Mouse (Mus musculus) liver, embryonic 14.5 days (tissue): ENCODE measurements around the gene Nop53. TPM values are rescaled to one million over a fixed set of nuclear protein-coding genes. Genes with fewer than 3 reads are reported as not detected.

Experiments
- ATAC-seq: fragments of 200-750 bp; cut with Nextera tagmentation; 2 replicates; pipeline ENCODE4 v1.8.0; 2017; ENCODE audit warnings: moderate number of reproducible peaks, mild to moderate bottlenecking, moderate library complexity; ENCODE audit not compliant: insufficient read depth
- DNase-seq, 3 experiments: peaks; one replicate each; pipeline ENCODE4 v3.0.0-alpha.2; 2012 to 2013; ENCODE audit warnings: low read depth in 3 of 3, low spot score in 3 of 3
- H3K27ac ChIP-seq: fragments of 300-500 bp; sonication (generic); 2 replicates; pipeline ENCODE4 v1.5.1; 2014; ENCODE audit warnings: moderate library complexity, mild to moderate bottlenecking, control low read depth, inconsistent platforms
- H3K27me3 ChIP-seq: fragments of 300-500 bp; sonication (generic); 2 replicates; pipeline ENCODE4 v1.6.1; 2014; ENCODE audit warnings: mild to moderate bottlenecking, low read length, moderate library complexity; ENCODE audit not compliant: control insufficient read depth, insufficient read depth
- H3K36me3 ChIP-seq: fragments of 300-500 bp; sonication (generic); replicated peaks from 2 replicates; pipeline ENCODE4 v1.6.1; 2014; ENCODE audit warnings: low read depth; ENCODE audit not compliant: control insufficient read depth, insufficient read depth
- H3K4me1 ChIP-seq, 2 experiments: fragments of 200-500 bp in 1 of 2; fragments of 300-500 bp in 1 of 2; sonication (generic) in 1 of 2; replicated peaks; 2 replicates each; pipeline ENCODE4 v1.6.1; 2012 to 2014; ENCODE audit warnings: antibody characterized with exemption in 1 of 2, inconsistent platforms in 1 of 2, low read length in 1 of 2; ENCODE audit not compliant: control insufficient read depth in 2 of 2, insufficient read depth in 2 of 2
- H3K4me2 ChIP-seq: fragments of 300-500 bp; sonication (generic); 2 replicates; pipeline ENCODE4 v1.6.1; 2014; ENCODE audit warnings: low read depth, mild to moderate bottlenecking, control low read depth, moderate library complexity
- H3K4me3 ChIP-seq, 2 experiments: fragments of 200-500 bp in 1 of 2; fragments of 300-500 bp in 1 of 2; sonication (generic) in 1 of 2; 2 replicates each; pipeline ENCODE4 v1.5.1; 2012 to 2014; ENCODE audit warnings: low read depth in 2 of 2, low read length in 2 of 2, mild to moderate bottlenecking in 2 of 2, control low read depth in 1 of 2, inconsistent platforms in 1 of 2, moderate library complexity in 1 of 2; ENCODE audit not compliant: insufficient read depth in 1 of 2
- H3K9ac ChIP-seq: fragments of 300-500 bp; sonication (generic); replicated peaks from 2 replicates; pipeline ENCODE4 v1.6.1; 2014; ENCODE audit warnings: mild to moderate bottlenecking, control low read depth, moderate library complexity
- H3K9me3 ChIP-seq: fragments of 300-500 bp; sonication (generic); 2 replicates; pipeline ENCODE4 v1.6.1; 2016; ENCODE audit warnings: low read length, mixed read lengths; ENCODE audit not compliant: control insufficient read depth
- CTCF ChIP-seq: IDR thresholded peaks from 2 replicates; pipeline ENCODE4 v1.5.1; 2016; ENCODE audit warnings: antibody characterized with exemption, low read depth, control low read depth
- EP300 ChIP-seq: IDR thresholded peaks from 2 replicates; pipeline ENCODE4 v1.6.1; 2016; ENCODE audit warnings: antibody characterized with exemption, low read depth
- WGBS: fragments of 180-500 bp; shearing (Covaris S2); extraction: QIAGEN DNeasy Blood & Tissue Kit; methylation state at CpG from one replicate; pipeline ENCODE4 v1.1.7; 2014; ENCODE audit not compliant: insufficient replicate concordance; 5-methylcytosine and 5-hydroxymethylcytosine counted together
- polyA plus RNA-seq, 2 experiments: library from polyadenylated mRNA; depleted of rRNA in 1 of 2; stranded (reverse) in 1 of 2; unstranded in 1 of 2; fragments of >200 nt; fragmentation: Nextera tagmentation in 1 of 2; extraction: Ambion mirVana in 1 of 2; gene quantifications; 2 replicates each; pipeline versions ENCODE4 v1.2.1 to v1.2.3; 2012 to 2014

Nop53 gene
- polyA plus RNA-seq, 2 experiments, result 56.9 to 75.9 TPM

DNA sequence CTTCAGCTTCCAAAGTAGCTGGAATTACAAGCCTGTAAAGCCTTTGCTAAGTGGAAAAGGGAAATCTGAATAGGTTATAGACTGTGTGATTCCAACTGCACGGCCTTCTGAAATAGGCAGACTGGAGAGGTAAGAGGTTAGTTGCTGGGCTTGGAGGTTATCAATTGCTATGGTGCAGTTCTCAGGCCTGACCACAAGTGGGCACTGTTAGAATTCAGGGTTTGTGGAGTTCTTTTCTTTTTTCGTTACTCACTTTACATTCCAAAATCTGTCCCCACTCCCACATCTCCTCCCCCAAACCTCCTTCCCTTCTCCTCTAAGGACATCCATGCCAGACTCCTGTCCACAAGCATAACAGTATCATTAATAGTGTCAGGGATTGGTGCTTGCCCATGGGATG is 31.6 kb downstream of the Nop53 start:
- no peak for TF ChIP-seq EP300
- peak; percentile 82 for TF ChIP-seq CTCF
- Histone ChIP-seq H3K4me2 (no peak overlapping the region), H3K27ac (no peak overlapping the region), H3K9me3 (no peaks in the 10 kb centered on the region), H3K27me3 (no peaks in the 10 kb centered on the region), H3K4me1 (peaks cover 2 to 7% of the 10 kb centered on the region in 2 experiments; a peak in 2 of 4 replicates), H3K9ac (no peak overlapping the region), H3K4me3 (no peak overlapping the region), H3K36me3 (no peaks in the 10 kb centered on the region; the same call in 1 of the 2 replicates)
- no peak for ATAC-seq
- peak in 2 of 3 experiments; percentile 27 to 40 for DNase-seq
- 25% methylated on average over 2 of the region's 2 CpGs for WGBS

DNA sequence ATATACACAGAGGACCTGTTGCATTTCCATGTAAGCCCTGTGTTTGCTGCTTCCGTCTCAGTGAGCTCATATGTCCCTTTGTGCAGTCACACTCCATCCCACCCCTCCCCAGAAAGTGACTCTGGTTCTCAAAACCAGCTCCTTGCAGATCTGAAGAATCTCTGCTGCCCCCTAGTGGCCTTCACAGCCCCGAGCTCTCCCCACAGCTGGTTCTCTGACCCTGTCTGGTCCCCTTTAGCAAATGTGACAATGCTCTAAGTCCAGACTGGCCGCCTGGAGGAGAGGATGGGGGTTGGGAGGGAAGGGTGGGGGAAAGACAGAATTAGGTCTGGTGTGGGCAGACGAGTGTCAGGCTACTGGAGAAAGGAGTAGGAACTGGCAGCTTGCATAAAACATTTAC is 33.7 kb downstream of the Nop53 start:
- no peaks in the 10 kb centered on the region for H3K9me3 ChIP-seq
- H3K27ac ChIP-seq, result no peak overlapping the region
- no peak overlapping the region for H3K4me3 ChIP-seq
- ATAC-seq (no peak), DNase-seq (peak; percentile 39 to 58 (median 45))
- H3K4me2 ChIP-seq, result no peak overlapping the region
- H3K27me3 ChIP-seq, result no peaks in the 10 kb centered on the region
- no peak overlapping the region for H3K9ac ChIP-seq
- H3K4me1 ChIP-seq, result no peaks in the 10 kb centered on the region
- H3K36me3 ChIP-seq, result no peaks in the 10 kb centered on the region
- TF ChIP-seq CTCF (peak; percentile 92), EP300 (no peak)
- 1% methylated on average over 4 of the region's 4 CpGs for WGBS

DNA sequence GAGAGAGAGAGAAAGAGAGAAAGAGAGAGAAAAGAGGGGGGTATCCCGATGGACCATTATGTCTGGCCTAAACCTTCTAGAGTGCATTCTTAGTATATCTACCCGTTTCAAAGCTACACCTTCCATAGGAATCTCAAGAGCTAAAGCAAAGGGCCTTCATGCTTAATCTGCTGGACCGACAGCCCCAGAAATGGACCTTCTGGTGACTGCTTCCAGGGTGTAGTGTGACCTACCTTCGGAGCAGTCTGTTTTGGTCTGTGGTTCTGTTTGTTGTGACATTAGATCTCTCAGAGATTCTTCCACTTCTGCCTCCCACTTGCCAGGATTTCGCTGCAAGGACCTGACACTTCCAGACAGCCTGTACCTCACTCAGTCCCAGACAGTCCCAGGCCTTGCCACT is 35.4 kb downstream of the Nop53 start:
- no peak overlapping the region for H3K27ac ChIP-seq
- no peaks in the 10 kb centered on the region for H3K4me1 ChIP-seq
- H3K27me3 ChIP-seq, result no peaks in the 10 kb centered on the region
- no peak for TF ChIP-seq EP300
- no peak for TF ChIP-seq CTCF
- ATAC-seq (no peak), DNase-seq (no peak)
- WGBS, result 68% methylated on average over 5 of the region's 5 CpGs
- no peak overlapping the region for H3K9ac ChIP-seq
- H3K4me3 ChIP-seq, result no peak overlapping the region
- no peaks in the 10 kb centered on the region for H3K36me3 ChIP-seq
- H3K4me2 ChIP-seq, result no peak overlapping the region
- H3K9me3 ChIP-seq, result no peaks in the 10 kb centered on the region

DNA sequence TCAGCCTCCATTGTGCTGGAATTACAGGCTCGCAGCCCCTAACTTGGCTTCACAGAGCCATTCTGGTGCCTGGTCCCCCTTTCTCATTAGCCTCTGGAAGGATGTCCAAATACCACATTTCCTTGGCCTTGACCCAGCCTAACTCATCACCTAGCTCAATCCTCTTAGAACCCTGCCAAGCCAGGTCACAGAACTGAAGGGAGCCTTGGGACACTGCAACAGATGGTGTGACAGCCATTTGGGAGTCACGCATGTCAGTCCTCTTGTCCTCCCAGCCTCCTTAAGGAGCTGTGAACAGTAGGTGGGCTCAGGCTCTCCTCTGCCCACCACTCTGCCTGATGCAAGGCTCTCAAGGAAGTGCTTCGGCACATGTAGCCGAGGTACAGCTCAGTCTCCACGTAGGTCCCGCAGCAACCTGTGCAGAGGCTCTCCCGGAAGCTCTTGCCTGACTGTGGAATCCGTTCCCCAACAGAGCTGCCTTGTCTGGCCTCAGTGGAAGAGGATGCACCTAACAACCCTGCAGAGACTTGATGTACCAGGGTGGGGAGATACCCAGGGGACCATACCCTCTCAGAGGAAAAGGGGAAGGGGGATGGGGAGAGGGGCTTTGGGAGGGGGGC is 37.8 kb downstream of the Nop53 start:
- no peak overlapping the region for H3K9ac ChIP-seq
- WGBS, result 61% methylated on average over 8 of the region's 8 CpGs
- DNase-seq (no peak), ATAC-seq (no peak)
- H3K9me3 ChIP-seq, result no peaks in the 10 kb centered on the region
- no peak overlapping the region for H3K27ac ChIP-seq
- TF ChIP-seq CTCF, result no peak
- TF ChIP-seq EP300, result no peak
- no peak overlapping the region for H3K4me2 ChIP-seq
- no peak overlapping the region for H3K4me3 ChIP-seq
- no peaks in the 10 kb centered on the region for H3K4me1 ChIP-seq
- no peaks in the 10 kb centered on the region for H3K36me3 ChIP-seq
- no peaks in the 10 kb centered on the region for H3K27me3 ChIP-seq

DNA sequence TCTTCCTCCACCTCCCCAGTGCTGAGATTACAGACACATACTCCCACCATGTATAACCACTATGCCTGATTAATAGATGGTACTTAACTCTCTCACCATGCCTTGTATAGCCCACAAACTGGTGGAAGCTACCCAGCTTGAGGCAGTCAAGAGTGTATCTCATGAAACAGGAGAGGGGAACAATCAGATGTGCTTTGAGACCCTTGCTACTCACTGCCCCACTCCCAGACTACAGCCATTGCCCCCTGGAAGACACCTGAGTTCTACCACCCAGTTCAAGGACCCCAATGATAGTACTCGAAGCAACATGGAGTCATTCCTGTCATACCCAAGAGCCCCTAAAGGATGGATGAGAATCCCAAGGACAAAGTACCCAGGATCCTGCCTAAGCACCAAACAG is 39.3 kb downstream of the Nop53 start:
- DNase-seq (no peak), ATAC-seq (no peak)
- Histone ChIP-seq H3K9ac (no peak overlapping the region), H3K27ac (no peak overlapping the region), H3K4me3 (no peak overlapping the region), H3K36me3 (no peaks in the 10 kb centered on the region), H3K9me3 (no peaks in the 10 kb centered on the region), H3K27me3 (no peaks in the 10 kb centered on the region), H3K4me1 (no peaks in the 10 kb centered on the region), H3K4me2 (no peak overlapping the region)
- no peak for TF ChIP-seq CTCF
- no peak for TF ChIP-seq EP300
- WGBS, result 50% methylated on average over 1 of the region's 1 CpGs
